Comparison of ENCODE assay signal across 9 mouse cellular contexts in the genomic region with DNA sequence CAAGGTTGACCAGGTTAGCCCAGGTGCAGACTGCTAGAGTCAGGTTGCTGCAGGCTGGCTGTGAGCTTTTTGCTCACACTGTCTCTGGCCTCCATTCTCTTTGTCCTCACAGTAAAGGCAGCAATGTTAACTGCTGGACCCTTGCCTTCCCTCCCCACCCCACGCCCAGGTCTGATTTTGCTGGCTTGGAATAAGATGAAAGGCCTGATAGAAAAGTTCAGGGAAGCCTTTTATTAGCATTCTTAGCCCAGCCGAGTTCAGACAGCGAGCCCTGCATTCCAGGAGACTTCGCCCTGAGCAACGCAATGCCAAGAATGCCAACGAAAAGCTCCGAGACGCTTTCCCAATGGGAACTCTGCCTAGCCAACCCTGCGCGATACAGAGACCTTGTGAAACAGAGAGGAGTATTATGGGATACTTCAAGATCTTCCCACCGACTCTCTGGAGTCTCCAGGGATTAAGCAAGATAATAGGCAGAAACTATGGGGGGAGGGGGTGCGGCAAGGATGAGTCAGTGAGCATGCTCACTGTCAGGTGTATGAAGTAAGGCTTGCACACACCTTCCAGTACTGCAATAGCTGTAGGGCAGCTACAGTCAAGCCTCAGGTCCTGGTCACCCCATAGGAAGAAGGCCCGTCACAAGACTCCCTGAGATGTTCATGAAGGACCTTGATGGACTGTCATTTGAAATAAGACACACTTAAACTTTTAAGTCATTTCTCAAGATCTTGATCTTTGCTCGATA. TPM values are rescaled to one million over a fixed set of nuclear protein-coding genes. Genes with fewer than 3 reads are reported as not detected.
DNase-seq lines count a peak whose midpoint lies in the region; ATAC-seq and TF ChIP-seq lines count a peak whose summit lies in the region.
"Had no signal": no experiment of that assay in that cellular context is flagged by ENCODE, and none has a peak within 500 bp of the region (broad histone marks: within the 10 kb centered on the region; RNA-seq: fewer than 3 reads in every experiment).

No protein-coding gene starts in this region.

- 26% methylated on average over 14 of the region's 14 CpGs for WGBS in embryonic facial prominence, embryonic 15.5 days
- WGBS in midbrain, embryonic 14.5 days, result 12% methylated on average over 14 of the region's 14 CpGs

- peak; percentile 61 for ATAC-seq in embryonic facial prominence, embryonic 15.5 days (ENCODE audit: insufficient number of reproducible peaks, low FRiP score, low TSS enrichment, low read depth)
- ATAC-seq in midbrain, embryonic 14.5 days (ENCODE audit: low FRiP score, low TSS enrichment), result peak; percentile 78
- no peak for ATAC-seq in megakaryocyte-erythroid progenitor cell, adult 5-6 weeks (replicated peaks; ENCODE audit: low FRiP score, low TSS enrichment, poor library complexity, severe bottlenecking)

- intact Hi-C loops in left cerebral cortex, postnatal 4 days (cut with DNase I), result no loop called here

- H3K9me3 ChIP-seq in embryonic facial prominence, embryonic 15.5 days (replicated peaks), result no peaks in the 10 kb centered on the region
- no peaks in the 10 kb centered on the region for H3K9me3 ChIP-seq in midbrain, embryonic 14.5 days (ENCODE audit: control insufficient read depth, low read length)

- H3K27me3 ChIP-seq in embryonic facial prominence, embryonic 15.5 days, result no peaks in the 10 kb centered on the region
- H3K27me3 ChIP-seq in midbrain, embryonic 14.5 days (ENCODE audit: control insufficient read depth, insufficient read depth, low read length), result no peaks in the 10 kb centered on the region

- no peak overlapping the region; the same call in 1 of the 2 replicates for H3K4me2 ChIP-seq in embryonic facial prominence, embryonic 15.5 days (replicated peaks)
- peak overlapping the region; percentile 33 for H3K4me2 ChIP-seq in midbrain, embryonic 14.5 days (ENCODE audit: low read length)

- H3K27ac ChIP-seq in layer of hippocampus, adult 2 months, result peak overlapping the region; percentile 28; the same call in 1 of the 2 replicates
- peak overlapping the region; percentile 68 for H3K27ac ChIP-seq in embryonic facial prominence, embryonic 15.5 days (replicated peaks)
- peak overlapping the region; percentile 66 for H3K27ac ChIP-seq in midbrain, embryonic 14.5 days (replicated peaks; ENCODE audit: low read depth, low read length)

- no peak for DNase-seq in layer of hippocampus, adult 2 months (ENCODE audit: low spot score in 2 of 2)
- no peak for DNase-seq in layer of hippocampus, postnatal 36 days
- DNase-seq in kidney, adult 8-10 months, result peak; percentile 66 to 78
- DNase-seq in midbrain, embryonic 14.5 days, result peak; percentile 81
- no peak for DNase-seq in spleen, postnatal 36 days (ENCODE audit: low spot score in 2 of 2)
- DNase-seq in left cerebral cortex, postnatal 4 days, result no peak

- peaks cover 28% of the 10 kb centered on the region for H3K4me1 ChIP-seq in embryonic facial prominence, embryonic 15.5 days
- H3K4me1 ChIP-seq in midbrain, embryonic 14.5 days (ENCODE audit: control insufficient read depth, insufficient read depth, low read length), result peaks cover 21% of the 10 kb centered on the region

- no peak for TF ChIP-seq CTCF in layer of hippocampus, adult 2 months (conservative IDR thresholded peaks at IDR 0.05)

- H3K9ac ChIP-seq in embryonic facial prominence, embryonic 15.5 days, result no peak overlapping the region
- no peak overlapping the region for H3K9ac ChIP-seq in midbrain, embryonic 14.5 days (replicated peaks; ENCODE audit: low read length)

- no peaks in the 10 kb centered on the region for H3K36me3 ChIP-seq in embryonic facial prominence, embryonic 15.5 days
- H3K36me3 ChIP-seq in midbrain, embryonic 14.5 days (ENCODE audit: control insufficient read depth, insufficient read depth, low read length), result no peaks in the 10 kb centered on the region

- H3K4me3 ChIP-seq in layer of hippocampus, adult 2 months, result no peak overlapping the region
- no peak overlapping the region for H3K4me3 ChIP-seq in embryonic facial prominence, embryonic 15.5 days (replicated peaks)
- no peak overlapping the region for H3K4me3 ChIP-seq in midbrain, embryonic 14.5 days (replicated peaks; ENCODE audit: low read depth, low read length)

RNA-seq across cellular contexts. Expression of a gene that starts 17.5 kb away (rescaled TPM):
- 10 to 100 TPM; 11.4 to 12.0 TPM for total RNA-seq in layer of hippocampus, adult 2 months (2021)
- 10 to 100 TPM; 11.5 to 14.7 TPM for total RNA-seq in layer of hippocampus, postnatal 36 days (2021)
- 12.2 and 12.8 TPM in 2 replicates for polyA plus RNA-seq in embryonic facial prominence, embryonic 15.5 days (2015; fragmentation: Nextera tagmentation; extraction: Ambion mirVana)
- 5.7 and 8.8 TPM in 2 replicates for polyA plus RNA-seq in midbrain, embryonic 14.5 days (2014; fragmentation: Nextera tagmentation; extraction: Ambion mirVana)
- total RNA-seq in megakaryocyte-erythroid progenitor cell, adult 5-6 weeks (2014; fragmentation: Nextera tagmentation), result not detected in 2 replicates
- 0.47 TPM in 1 of 2 replicates, not detected in the other for total RNA-seq in megakaryocyte-erythroid progenitor cell, adult 5-6 weeks (2017)
- total RNA-seq in left cerebral cortex, postnatal 4 days (2021), result 10 to 100 TPM; 13.6 TPM
- total RNA-seq: MEL had no signal

Comparison
In these comparisons a context has a peak if more than half of its experiments do, and no peak if none do; other contexts are left out.
1. DNase-seq: peak in kidney, adult 8-10 months (2 of 2) and midbrain, embryonic 14.5 days (single experiment); none in layer of hippocampus, adult 2 months (0 of 2), layer of hippocampus, postnatal 36 days (0 of 2), spleen, postnatal 36 days (0 of 2) and left cerebral cortex, postnatal 4 days (single experiment).
2. RNA of a gene that starts 17.5 kb away (total RNA-seq): 11.5 to 14.7 TPM in layer of hippocampus, postnatal 36 days, 13.6 TPM in left cerebral cortex, postnatal 4 days and 11.4 to 12.0 TPM in layer of hippocampus, adult 2 months; 0.47 TPM in megakaryocyte-erythroid progenitor cell, adult 5-6 weeks; every median in the first group is over 4 times any median in the second.
3. Peak in every context shown above with its lines, with median percentiles within 50 percentile points of each other: H3K27ac ChIP-seq.